Mouse (Mus musculus) heart, postnatal 0 days (tissue): ENCODE measurements around the gene Hao1. TPM values are rescaled to one million over a fixed set of nuclear protein-coding genes. Genes with fewer than 3 reads are reported as not detected.

Experiments used
- ATAC-seq: fragments of 200-750 bp; cut with Nextera tagmentation; 2 replicates; pipeline ENCODE4 v1.8.0; 2017; ENCODE audit warnings: low read depth, moderate number of reproducible peaks, moderate library complexity; ENCODE audit not compliant: insufficient read depth
- DNase-seq: peaks from one replicate; pipeline ENCODE4 v3.0.0-alpha.2; 2016; ENCODE audit warnings: low spot score
- H3K27ac ChIP-seq: fragments of 300-500 bp; sonication (generic); 2 replicates; pipeline ENCODE4 v1.5.1; 2014; ENCODE audit warnings: low read depth, mild to moderate bottlenecking
- H3K27me3 ChIP-seq: fragments of 300-500 bp; sonication (generic); 2 replicates; pipeline ENCODE4 v1.6.1; 2014; ENCODE audit warnings: low read length, mixed read lengths; ENCODE audit not compliant: control insufficient read depth, insufficient read depth
- H3K36me3 ChIP-seq: fragments of 300-500 bp; sonication (generic); replicated peaks from 2 replicates; pipeline ENCODE4 v1.6.1; 2014; ENCODE audit warnings: low read length, mixed read lengths; ENCODE audit not compliant: control insufficient read depth, insufficient read depth
- H3K4me1 ChIP-seq: fragments of 300-500 bp; sonication (generic); 2 replicates; pipeline ENCODE4 v1.6.1; 2014; ENCODE audit warnings: antibody characterized with exemption; ENCODE audit not compliant: control insufficient read depth, insufficient read depth
- H3K4me2 ChIP-seq: fragments of 300-500 bp; sonication (generic); 2 replicates; pipeline ENCODE4 v1.6.1; 2014; ENCODE audit warnings: low read depth, mild to moderate bottlenecking, low read length, moderate library complexity
- H3K4me3 ChIP-seq: fragments of 300-500 bp; sonication (generic); 2 replicates; pipeline ENCODE4 v1.5.1; 2014; ENCODE audit warnings: low read depth, low read length
- H3K9ac ChIP-seq: fragments of 300-500 bp; sonication (generic); replicated peaks from 2 replicates; pipeline ENCODE4 v1.6.1; 2014; ENCODE audit warnings: low read depth, low read length, mixed read lengths
- H3K9me3 ChIP-seq: fragments of 300-500 bp; sonication (generic); replicated peaks from 2 replicates; pipeline ENCODE4 v1.6.1; 2016; ENCODE audit warnings: low read length; ENCODE audit not compliant: control insufficient read depth
- CTCF ChIP-seq: IDR thresholded peaks from 2 replicates; pipeline ENCODE4 v1.5.1; 2016; ENCODE audit warnings: antibody characterized with exemption, control low read depth, low read depth
- EP300 ChIP-seq: IDR thresholded peaks from 2 replicates; pipeline ENCODE4 v1.6.1; 2016; ENCODE audit warnings: antibody characterized with exemption, low read depth
- WGBS: fragments of 180-500 bp; shearing (Covaris S2); extraction: QIAGEN DNeasy Blood & Tissue Kit; methylation state at CpG from one replicate; pipeline ENCODE4 v1.1.7; 2014; 5-methylcytosine and 5-hydroxymethylcytosine counted together
- polyA plus RNA-seq: library from polyadenylated mRNA; unstranded; fragments of >200 nt; fragmentation: Nextera tagmentation; extraction: Ambion mirVana; gene quantifications from 2 replicates; pipeline ENCODE4 v1.2.1, GENCODE M21; 2015
- total RNA-seq: library from RNA; depleted of rRNA; stranded (reverse); fragments of >200 nt; gene quantifications from 2 replicates; pipeline ENCODE4 v1.2.3, GENCODE M21; 2014; ENCODE audit warnings: low replicate concordance

Hao1 gene
- total and polyA plus RNA-seq, 2 experiments from 2014 or later, result 0.07 TPM; not detected in 1

- Histone ChIP-seq H3K4me1 (no peaks in the 10 kb centered on the region), H3K9ac (no peak overlapping the region), H3K36me3 (no peaks in the 10 kb centered on the region), H3K27ac (peak overlapping the region; percentile 56), H3K9me3 (no peaks in the 10 kb centered on the region), H3K4me2 (peak overlapping the region; percentile 39), H3K27me3 (no peaks in the 10 kb centered on the region), H3K4me3 (peak overlapping the region; percentile 12; the same call in 1 of the 2 replicates)
- no peak for TF ChIP-seq EP300
- no peak for TF ChIP-seq CTCF
- 50% methylated on average over 11 of the region's 11 CpGs for WGBS
- DNase-seq (peak; percentile 26), ATAC-seq (peak; percentile 58)
These were observed 26.6 kb downstream of the Hao1 start for GRCm38 (mm10) chr2:134527419-134528114.

GRCm38 (mm10) chr2:134518042-134518441, 36.1 kb downstream of the Hao1 start:
- H3K4me3 ChIP-seq, result no peak overlapping the region
- no peak for TF ChIP-seq CTCF
- TF ChIP-seq EP300, result no peak
- ATAC-seq, result no peak

DNA sequence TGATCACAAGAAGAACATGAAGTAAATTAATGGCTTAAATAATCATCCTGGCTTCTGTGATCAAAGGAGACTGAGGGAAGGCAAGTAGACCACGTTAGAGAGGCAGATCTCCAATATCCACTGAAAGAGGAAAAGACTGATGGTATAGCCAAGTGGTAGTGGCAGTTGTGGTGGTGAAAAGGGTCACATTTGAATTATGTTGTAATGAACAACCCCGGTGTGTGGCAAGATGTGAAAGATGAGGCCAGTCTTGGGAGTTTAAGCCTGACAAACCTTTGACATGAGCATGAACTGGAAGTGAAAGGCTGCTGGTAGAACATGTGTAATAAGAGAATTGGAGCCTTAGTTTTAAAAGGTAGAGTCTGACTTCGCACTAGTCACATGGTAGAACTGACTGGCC, 54.4 kb downstream of the Hao1 start:
- no peak for TF ChIP-seq EP300
- DNase-seq, result no peak
- Histone ChIP-seq H3K4me2 (no peak overlapping the region), H3K27me3 (no peaks in the 10 kb centered on the region), H3K9ac (no peak overlapping the region), H3K4me1 (no peaks in the 10 kb centered on the region), H3K36me3 (no peaks in the 10 kb centered on the region), H3K4me3 (no peak overlapping the region), H3K9me3 (no peaks in the 10 kb centered on the region), H3K27ac (no peak overlapping the region)
- no peak for ATAC-seq
- WGBS, result 73% methylated on average over 3 of the region's 3 CpGs

More at GRCm38 (mm10) chr2:134518042-134518441, 36.1 kb downstream of the Hao1 start:
- Histone ChIP-seq H3K4me1 (no peaks in the 10 kb centered on the region), H3K36me3 (no peaks in the 10 kb centered on the region), H3K27me3 (no peaks in the 10 kb centered on the region), H3K9ac (no peak overlapping the region), H3K9me3 (no peaks in the 10 kb centered on the region), H3K4me2 (no peak overlapping the region), H3K27ac (no peak overlapping the region)
- DNase-seq, result no peak

DNA sequence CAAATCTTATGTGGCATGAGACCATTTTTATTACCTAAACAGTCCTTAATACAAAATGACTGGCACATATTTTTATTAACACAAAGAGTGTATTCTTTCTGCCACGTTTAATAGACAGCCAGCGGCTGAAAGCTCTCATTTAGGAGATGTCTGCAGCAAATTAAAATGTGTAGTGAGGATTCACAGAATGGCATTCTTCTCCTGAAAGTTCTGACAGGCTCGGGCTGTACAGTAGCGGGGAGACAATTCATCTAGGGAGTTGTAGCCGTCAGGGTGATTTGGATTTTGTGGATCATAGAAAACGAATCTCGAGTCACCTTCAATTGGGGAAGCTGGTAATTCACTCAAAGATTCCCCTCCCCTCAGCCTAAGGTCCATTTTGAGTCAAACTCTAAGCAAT, 55.7 kb downstream of the Hao1 start:
- WGBS, result 65% methylated on average over 7 of the region's 7 CpGs
- DNase-seq (no peak), ATAC-seq (no peak)
- H3K9me3 ChIP-seq, result no peaks in the 10 kb centered on the region
- H3K9ac ChIP-seq, result no peak overlapping the region
- H3K4me2 ChIP-seq, result no peak overlapping the region
- TF ChIP-seq CTCF (no peak), EP300 (no peak)
- H3K27me3 ChIP-seq, result no peaks in the 10 kb centered on the region
- H3K4me3 ChIP-seq, result no peak overlapping the region
- H3K27ac ChIP-seq, result no peak overlapping the region
- no peaks in the 10 kb centered on the region for H3K36me3 ChIP-seq
- H3K4me1 ChIP-seq, result no peaks in the 10 kb centered on the region

- Histone ChIP-seq H3K27ac (no peak overlapping the region), H3K27me3 (no peaks in the 10 kb centered on the region), H3K9me3 (no peaks in the 10 kb centered on the region), H3K36me3 (no peaks in the 10 kb centered on the region), H3K9ac (no peak overlapping the region), H3K4me3 (no peak overlapping the region), H3K4me2 (no peak overlapping the region), H3K4me1 (no peaks in the 10 kb centered on the region)
- ATAC-seq (no peak), DNase-seq (no peak)
- TF ChIP-seq CTCF, result no peak
- no peak for TF ChIP-seq EP300
- 72% methylated on average over 6 of the region's 6 CpGs for WGBS
These were observed 65.5 kb downstream of the Hao1 start for GRCm38 (mm10) chr2:134488671-134489070.
